Mouse (Mus musculus): ENCODE measurements around the gene Tmem259. TPM values are rescaled to one million over a fixed set of nuclear protein-coding genes. Genes with fewer than 3 reads are reported as not detected.
A peak's percentile ranks its signal among the peaks of the same experiment; 100 is the strongest.

The Tmem259 gene
- polyA plus RNA-seq, 1 experiment from 2014 or later, result 13.4 TPM

DNA sequence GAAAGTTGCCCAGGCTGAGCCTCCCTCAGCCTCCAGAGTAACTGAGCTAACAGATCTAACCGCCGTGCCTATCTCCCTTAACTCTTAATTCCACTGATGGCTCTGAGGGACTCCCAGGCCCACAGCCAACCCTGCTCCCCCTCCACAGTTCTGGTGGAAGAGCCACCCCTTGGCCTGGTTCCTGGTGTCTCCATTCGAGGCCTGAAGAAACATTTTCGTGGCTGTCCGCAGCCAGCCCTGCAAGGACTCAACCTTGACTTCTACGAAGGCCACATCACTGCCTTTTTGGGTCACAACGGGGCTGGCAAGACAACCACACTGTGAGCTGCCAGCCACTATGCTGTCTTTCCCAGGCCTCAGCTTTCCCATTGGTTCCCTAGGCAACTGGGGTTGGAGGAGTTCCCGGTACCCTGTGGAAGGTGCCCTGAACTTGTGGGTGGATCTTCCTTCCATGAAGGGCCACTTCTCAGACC is 20.1 kb upstream of the Tmem259 start:
- Histone ChIP-seq H3K27ac (ENCODE audit: low read depth, low read length) (no peak overlapping the region), H3K9ac (ENCODE audit: low read length) (no peak overlapping the region), H3K27me3 (replicated peaks; ENCODE audit: control insufficient read depth, insufficient read depth, low read length) (peaks cover 13% of the 10 kb centered on the region), H3K36me3 (ENCODE audit: control insufficient read depth, insufficient read depth, low read length) (no peaks in the 10 kb centered on the region), H3K9me3 (replicated peaks; ENCODE audit: control insufficient read depth, low read length) (no peaks in the 10 kb centered on the region), H3K4me3 (ENCODE audit: low read depth, low read length) (no peak overlapping the region), H3K4me1 (ENCODE audit: control insufficient read depth, insufficient read depth, low read length) (no peaks in the 10 kb centered on the region), H3K4me2 (ENCODE audit: low read length) (no peak overlapping the region)
- 88% methylated on average over 8 of the region's 8 CpGs for WGBS
- ATAC-seq (no peak), DNase-seq (ENCODE audit: low spot score) (no peak)

DNA sequence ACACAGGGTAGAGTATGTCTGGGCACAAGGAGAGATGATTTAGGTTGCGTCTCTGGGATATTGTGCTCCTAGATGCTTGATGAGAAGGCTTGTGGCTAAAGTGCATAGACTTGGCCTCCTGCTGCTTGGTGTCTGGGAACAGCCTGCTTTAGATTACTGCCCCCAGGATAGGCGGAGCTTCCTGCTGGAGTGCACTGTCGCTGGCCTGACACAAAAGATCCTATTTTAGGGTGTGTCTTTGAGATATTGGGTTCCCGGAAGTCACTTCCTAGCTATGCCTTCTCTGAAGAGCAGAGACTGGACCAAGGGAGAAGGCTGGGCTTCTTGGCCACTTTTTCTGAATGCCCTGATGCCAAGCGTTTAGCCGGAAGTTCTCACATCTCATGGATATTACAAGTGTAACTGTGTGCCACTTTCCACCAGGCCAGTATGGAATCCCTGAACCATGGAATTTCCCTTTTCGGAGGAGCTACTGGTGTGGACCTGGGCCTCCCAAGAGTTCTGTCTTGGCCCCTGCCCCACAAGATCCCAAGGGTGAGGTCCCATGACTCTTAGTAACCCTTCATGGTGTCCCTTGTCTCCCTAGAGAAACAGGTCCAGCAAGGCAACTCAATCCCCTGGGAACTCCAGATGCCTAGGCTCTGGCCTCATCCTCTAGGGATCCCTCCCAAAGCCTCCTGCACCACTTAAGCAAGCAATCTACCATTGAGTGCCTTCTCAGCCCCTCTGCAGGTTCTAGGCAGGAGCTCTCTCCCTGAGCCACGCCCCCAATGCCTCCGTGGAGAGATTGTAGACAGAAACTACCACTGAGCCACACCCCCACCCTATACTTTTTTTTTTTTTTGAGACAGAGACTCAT is 19.5 kb upstream of the Tmem259 start:
- H3K4me3 ChIP-seq (ENCODE audit: low read depth, low read length), result no peak overlapping the region
- no peaks in the 10 kb centered on the region for H3K9me3 ChIP-seq (replicated peaks; ENCODE audit: control insufficient read depth, low read length)
- ATAC-seq (no peak), DNase-seq (ENCODE audit: low spot score) (no peak)
- H3K9ac ChIP-seq (ENCODE audit: low read length), result no peak overlapping the region
- H3K4me1 ChIP-seq (ENCODE audit: control insufficient read depth, insufficient read depth, low read length), result no peaks in the 10 kb centered on the region
- peaks cover 15% of the 10 kb centered on the region for H3K27me3 ChIP-seq (replicated peaks; ENCODE audit: control insufficient read depth, insufficient read depth, low read length)
- H3K4me2 ChIP-seq (ENCODE audit: low read length), result no peak overlapping the region
- no peak overlapping the region for H3K27ac ChIP-seq (ENCODE audit: low read depth, low read length)
- no peaks in the 10 kb centered on the region for H3K36me3 ChIP-seq (ENCODE audit: control insufficient read depth, insufficient read depth, low read length)
- 63% methylated on average over 9 of the region's 9 CpGs for WGBS

DNA sequence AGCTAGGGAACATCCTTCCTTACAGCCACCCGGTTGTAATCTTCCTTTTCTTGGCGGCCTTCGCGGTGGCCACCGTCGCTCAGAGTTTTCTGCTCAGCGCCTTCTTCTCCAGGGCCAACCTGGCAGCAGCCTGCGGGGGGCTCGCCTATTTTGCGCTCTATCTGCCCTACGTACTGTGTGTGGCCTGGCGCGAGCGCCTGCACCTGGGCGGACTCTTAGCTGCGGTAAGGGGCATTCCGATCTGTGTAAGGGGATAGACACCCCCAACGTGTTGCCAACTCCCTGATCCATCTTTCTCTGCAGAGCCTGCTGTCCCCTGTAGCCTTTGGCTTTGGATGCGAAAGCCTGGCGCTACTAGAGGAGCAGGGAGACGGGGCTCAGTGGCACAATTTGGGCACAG is 18.7 kb upstream of the Tmem259 start:
- Histone ChIP-seq H3K9me3 (replicated peaks; ENCODE audit: control insufficient read depth, low read length) (no peaks in the 10 kb centered on the region), H3K27me3 (replicated peaks; ENCODE audit: control insufficient read depth, insufficient read depth, low read length) (peaks cover 20% of the 10 kb centered on the region), H3K36me3 (ENCODE audit: control insufficient read depth, insufficient read depth, low read length) (no peaks in the 10 kb centered on the region), H3K4me1 (ENCODE audit: control insufficient read depth, insufficient read depth, low read length) (peaks cover 1% of the 10 kb centered on the region; the same call in 1 of the 2 replicates), H3K4me3 (ENCODE audit: low read depth, low read length) (no peak overlapping the region), H3K4me2 (ENCODE audit: low read length) (no peak overlapping the region), H3K27ac (ENCODE audit: low read depth, low read length) (no peak overlapping the region), H3K9ac (ENCODE audit: low read length) (no peak overlapping the region)
- 19% methylated on average over 21 of the region's 21 CpGs for WGBS
- no peak for DNase-seq (ENCODE audit: low spot score)
- no peak for ATAC-seq

DNA sequence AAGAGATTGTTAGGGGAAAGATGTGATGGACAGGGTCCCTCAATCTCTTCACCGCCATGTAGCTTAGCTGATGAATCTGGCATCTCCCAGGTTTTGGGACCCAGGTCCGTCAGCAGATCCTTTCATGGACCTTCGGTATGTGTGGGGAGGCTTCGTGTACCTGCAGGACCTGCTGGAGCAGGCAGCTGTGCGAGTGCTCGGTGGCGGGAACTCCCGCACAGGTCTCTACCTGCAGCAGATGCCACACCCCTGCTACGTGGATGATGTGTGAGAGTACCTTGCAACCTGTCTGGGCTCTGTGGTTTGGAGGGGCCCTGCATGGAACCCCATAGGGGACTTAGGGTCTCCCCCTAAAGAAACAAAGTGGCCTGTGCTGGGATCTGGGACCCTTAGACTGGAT is 17.8 kb upstream of the Tmem259 start:
- ATAC-seq (no peak), DNase-seq (ENCODE audit: low spot score) (no peak)
- H3K4me3 ChIP-seq (ENCODE audit: low read depth, low read length), result no peak overlapping the region
- 77% methylated on average over 9 of the region's 9 CpGs for WGBS
- peaks cover 4% of the 10 kb centered on the region; the same call in 1 of the 2 replicates for H3K4me1 ChIP-seq (ENCODE audit: control insufficient read depth, insufficient read depth, low read length)
- no peak overlapping the region for H3K27ac ChIP-seq (ENCODE audit: low read depth, low read length)
- no peak overlapping the region for H3K4me2 ChIP-seq (ENCODE audit: low read length)
- no peaks in the 10 kb centered on the region for H3K9me3 ChIP-seq (replicated peaks; ENCODE audit: control insufficient read depth, low read length)
- peaks cover 20% of the 10 kb centered on the region for H3K27me3 ChIP-seq (replicated peaks; ENCODE audit: control insufficient read depth, insufficient read depth, low read length)
- no peak overlapping the region for H3K9ac ChIP-seq (ENCODE audit: low read length)
- H3K36me3 ChIP-seq (ENCODE audit: control insufficient read depth, insufficient read depth, low read length), result no peaks in the 10 kb centered on the region

DNA sequence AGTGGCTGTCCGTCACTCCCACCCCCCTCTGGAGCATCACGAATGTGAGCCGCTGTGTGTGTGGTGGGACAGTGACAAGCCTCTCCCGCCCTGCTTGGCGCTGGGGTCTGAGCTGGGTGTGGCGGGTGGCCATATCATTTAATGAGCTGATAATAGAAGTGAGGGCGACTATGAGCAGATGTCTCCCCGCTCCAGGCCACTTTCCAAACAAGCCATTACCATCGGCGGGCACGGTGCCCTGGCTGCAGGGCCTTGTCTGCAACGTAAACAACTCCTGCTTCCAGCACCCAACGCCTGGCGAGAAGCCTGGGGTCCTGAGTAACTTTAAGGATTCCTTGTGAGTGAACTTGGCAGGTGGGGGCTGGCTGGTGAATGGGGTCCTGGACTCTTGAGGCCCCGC is 13.7 kb upstream of the Tmem259 start:
- Histone ChIP-seq H3K4me2 (ENCODE audit: low read length) (peak overlapping the region; percentile 63), H3K4me1 (ENCODE audit: control insufficient read depth, insufficient read depth, low read length) (peaks cover 4% of the 10 kb centered on the region; the same call in 1 of the 2 replicates), H3K36me3 (ENCODE audit: control insufficient read depth, insufficient read depth, low read length) (no peaks in the 10 kb centered on the region), H3K27me3 (replicated peaks; ENCODE audit: control insufficient read depth, insufficient read depth, low read length) (peaks cover 16% of the 10 kb centered on the region; the same call in 1 of the 2 replicates), H3K4me3 (ENCODE audit: low read depth, low read length) (peak overlapping the region; percentile 38), H3K9ac (ENCODE audit: low read length) (peak overlapping the region; percentile 38), H3K9me3 (replicated peaks; ENCODE audit: control insufficient read depth, low read length) (no peaks in the 10 kb centered on the region), H3K27ac (ENCODE audit: low read depth, low read length) (peak overlapping the region; percentile 39; the same call in 1 of the 2 replicates)
- DNase-seq (ENCODE audit: low spot score) (peak; percentile 78), ATAC-seq (peak; percentile 27)
- 6% methylated on average over 15 of the region's 15 CpGs for WGBS

DNA sequence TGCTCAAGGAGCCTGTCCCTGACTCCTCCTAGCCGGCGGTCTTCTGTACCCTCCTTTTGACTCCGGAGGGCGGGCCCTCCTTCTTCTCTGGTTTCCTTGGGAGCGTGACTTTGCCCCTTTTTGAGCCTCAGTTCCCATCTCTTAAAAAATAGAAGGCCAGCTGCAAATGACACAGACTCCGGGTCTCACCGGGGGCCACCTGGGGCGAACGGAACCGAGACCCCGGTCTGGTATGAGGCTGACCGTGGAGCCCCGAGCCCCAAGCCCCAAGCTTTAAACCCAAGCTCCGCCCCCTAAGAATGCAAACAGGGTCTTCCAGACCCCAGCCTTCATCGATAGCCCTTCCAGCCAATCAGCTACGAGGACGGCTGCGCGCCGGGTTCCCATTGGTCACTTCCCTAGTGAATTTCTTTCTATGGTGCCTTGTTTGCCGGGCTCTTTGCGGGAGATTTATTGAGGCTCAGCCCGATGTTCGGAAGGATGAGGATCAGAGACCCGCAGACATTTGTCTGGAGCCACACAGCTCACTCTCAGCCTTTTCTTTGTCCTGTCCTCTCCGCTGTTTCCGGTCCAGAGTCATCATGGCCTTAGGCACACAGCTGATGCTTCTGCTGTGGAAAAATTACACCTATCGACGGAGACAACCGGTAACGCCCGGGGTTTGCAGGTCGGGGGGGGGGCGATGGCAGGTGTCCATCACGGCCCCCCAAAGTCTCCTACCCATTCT is 13.1 kb upstream of the Tmem259 start:
- Histone ChIP-seq H3K9ac (ENCODE audit: low read length) (peak overlapping the region; percentile 38), H3K9me3 (replicated peaks; ENCODE audit: control insufficient read depth, low read length) (no peaks in the 10 kb centered on the region), H3K4me2 (ENCODE audit: low read length) (peak overlapping the region; percentile 63), H3K4me3 (ENCODE audit: low read depth, low read length) (peak overlapping the region; percentile 38), H3K36me3 (ENCODE audit: control insufficient read depth, insufficient read depth, low read length) (no peaks in the 10 kb centered on the region), H3K27ac (ENCODE audit: low read depth, low read length) (peak overlapping the region; percentile 39; the same call in 1 of the 2 replicates), H3K4me1 (ENCODE audit: control insufficient read depth, insufficient read depth, low read length) (peaks cover 4% of the 10 kb centered on the region; the same call in 1 of the 2 replicates), H3K27me3 (replicated peaks; ENCODE audit: control insufficient read depth, insufficient read depth, low read length) (peaks cover 15% of the 10 kb centered on the region; the same call in 1 of the 2 replicates)
- ATAC-seq (peak; percentile 83), DNase-seq (ENCODE audit: low spot score) (peak; percentile 96)
- WGBS, result under 1% methylated on average over 35 of the region's 35 CpGs

DNA sequence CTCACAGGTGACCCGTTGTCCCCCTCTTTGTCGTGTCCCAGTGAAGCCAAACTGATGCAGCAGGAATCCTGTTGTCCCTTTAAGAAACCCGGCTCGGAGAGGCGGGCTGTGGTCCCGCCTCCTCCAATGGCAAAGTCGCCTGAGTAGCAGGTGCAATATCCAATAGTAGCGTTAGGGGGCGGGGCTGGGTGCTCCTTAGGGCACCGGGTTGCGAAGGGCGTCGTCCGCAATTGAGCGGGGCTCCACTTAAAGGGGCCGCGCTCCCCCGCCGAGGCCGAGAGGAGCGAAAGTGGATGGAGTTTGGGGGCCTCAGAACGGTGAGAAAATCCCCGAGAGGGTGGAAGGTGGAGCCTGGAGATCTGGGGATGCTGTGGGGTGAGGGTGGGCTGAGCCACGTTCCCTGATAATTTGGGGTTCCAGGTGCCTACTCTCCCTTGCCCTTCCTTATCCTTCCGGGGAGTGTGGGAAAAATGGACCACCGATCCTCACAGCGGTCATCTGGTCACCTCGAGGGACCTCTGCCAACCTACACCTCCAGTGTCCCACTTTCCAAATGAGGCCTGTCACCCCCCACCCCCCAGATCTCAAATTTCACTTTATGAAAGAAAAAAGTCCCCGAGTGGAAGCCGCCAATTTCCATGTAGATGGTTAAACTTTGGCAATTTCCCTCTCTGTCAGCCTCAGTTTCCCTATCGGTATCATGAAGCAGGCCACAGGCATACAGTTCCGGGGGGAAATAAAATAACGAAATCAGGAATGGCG is 12.3 kb upstream of the Tmem259 start, which contains the start of gene Abca7:
TSS of gene Abca7 (plus strand) at position 223 of the 762 bp plus-strand sequence.
- Histone ChIP-seq H3K4me3 (ENCODE audit: low read depth, low read length) (peak within 1 kb of the TSS; percentile 38), H3K9me3 (replicated peaks; ENCODE audit: control insufficient read depth, low read length) (peaks cover 3% of the 10 kb centered on the region; the same call in 1 of the 2 replicates), H3K36me3 (ENCODE audit: control insufficient read depth, insufficient read depth, low read length) (no peaks in the 10 kb centered on the region), H3K27ac (ENCODE audit: low read depth, low read length) (no peak within 1 kb of the TSS; the same call in 1 of the 2 replicates), H3K9ac (ENCODE audit: low read length) (peak within 1 kb of the TSS; percentile 47; the same call in 1 of the 2 replicates), H3K27me3 (replicated peaks; ENCODE audit: control insufficient read depth, insufficient read depth, low read length) (peaks cover 7% of the 10 kb centered on the region; the same call in 1 of the 2 replicates), H3K4me2 (ENCODE audit: low read length) (peak within 1 kb of the TSS; percentile 63), H3K4me1 (ENCODE audit: control insufficient read depth, insufficient read depth, low read length) (peaks cover 4% of the 10 kb centered on the region; the same call in 1 of the 2 replicates)
- DNase-seq (ENCODE audit: low spot score) (peak; percentile 98), ATAC-seq (peak; percentile 90)
- under 1% methylated on average over 34 of the region's 34 CpGs for WGBS

DNA sequence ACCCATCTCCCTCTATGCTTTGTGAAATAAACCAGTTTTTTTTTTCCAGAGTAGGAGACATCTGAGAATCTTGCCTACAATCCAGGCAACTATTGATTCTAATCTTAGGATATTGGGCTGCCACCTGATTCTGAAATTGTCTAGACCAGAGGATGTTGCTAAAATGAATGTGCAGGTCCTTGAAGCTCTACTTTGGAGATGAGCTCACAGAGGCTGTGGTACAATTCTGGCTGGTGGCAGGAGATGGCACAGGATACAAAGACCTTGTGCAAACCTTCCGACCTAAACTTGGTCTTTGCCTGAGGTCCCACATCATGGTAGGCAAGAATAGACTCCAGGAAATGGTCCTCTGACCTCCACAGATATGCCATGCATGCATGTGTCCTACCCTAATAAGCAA is 11.5 kb upstream of the Tmem259 start:
- DNase-seq (ENCODE audit: low spot score) (no peak), ATAC-seq (no peak)
- no peak overlapping the region for H3K9ac ChIP-seq (ENCODE audit: low read length)
- no peaks in the 10 kb centered on the region for H3K36me3 ChIP-seq (ENCODE audit: control insufficient read depth, insufficient read depth, low read length)
- WGBS, result 88% methylated on average over 1 of the region's 1 CpGs
- H3K4me1 ChIP-seq (ENCODE audit: control insufficient read depth, insufficient read depth, low read length), result peaks cover 4% of the 10 kb centered on the region; the same call in 1 of the 2 replicates
- H3K4me2 ChIP-seq (ENCODE audit: low read length), result no peak overlapping the region
- peaks cover 6% of the 10 kb centered on the region; the same call in 1 of the 2 replicates for H3K9me3 ChIP-seq (replicated peaks; ENCODE audit: control insufficient read depth, low read length)
- H3K27ac ChIP-seq (ENCODE audit: low read depth, low read length), result no peak overlapping the region
- 0 out of 2 replicates have a peak, but pooled peaks cover 8% of the 10 kb centered on the region for H3K27me3 ChIP-seq (replicated peaks; ENCODE audit: control insufficient read depth, insufficient read depth, low read length)
- no peak overlapping the region for H3K4me3 ChIP-seq (ENCODE audit: low read depth, low read length)

Data from forebrain, embryonic 14.5 days (tissue).